Mouse (Mus musculus): ENCODE results near the gene Tlr13. TPM values are rescaled to one million over a fixed set of nuclear protein-coding genes. Genes with fewer than 3 reads are reported as not detected.

Tlr13 gene
- 0.79 and 1.1 TPM in 2 replicates for polyA plus RNA-seq (2021; fragmentation: Nextera tagmentation)
- long read RNA-seq, experiment 1, partial matches to known transcripts: 0 of 1 reads
- long read RNA-seq, experiment 1, other reads (novel, unspliced or antisense): 1 of 1 reads
- long read RNA-seq, experiment 2, full-length matches to known transcripts: 1 of 1 reads
- long read RNA-seq, experiment 2, partial matches to known transcripts: 0 of 1 reads
- long read RNA-seq, experiment 2, other reads (novel, unspliced or antisense): 0 of 1 reads

GRCm38 (mm10) chrX:106142936-106143335 is at the start of gene Tlr13:
Gene Tlr13, plus strand, starts transcription at chrX:106143204.

GRCm38 (mm10) chrX:106186713-106187649 is 44.0 kb downstream of the Tlr13 start, which contains the start of gene Pgk1:
Gene Pgk1, plus strand, starts transcription at chrX:106187100.

Other genes starting within 250 kb of the Tlr13 start
- gene Atrx, start 213.8 kb upstream of the Tlr13 start, polyA plus RNA-seq (2021; fragmentation: Nextera tagmentation): 69.8 and 76.0 TPM in 2 replicates
- 8.3 and 10.5 TPM in 2 replicates for gene Magt1, start 131.3 kb upstream of the Tlr13 start, polyA plus RNA-seq (2021; fragmentation: Nextera tagmentation)
- 808 and 954 TPM in 2 replicates for gene Cox7b, start 127.5 kb upstream of the Tlr13 start, polyA plus RNA-seq (2021; fragmentation: Nextera tagmentation)
- gene Atp7a, start 115.9 kb upstream of the Tlr13 start, polyA plus RNA-seq (2021; fragmentation: Nextera tagmentation): 1.6 and 3.0 TPM in 2 replicates
- 512 and 524 TPM in 2 replicates for gene Pgk1, start 43.9 kb downstream of the Tlr13 start, polyA plus RNA-seq (2021; fragmentation: Nextera tagmentation)
- 28.5 and 32.7 TPM in 2 replicates for gene Taf9b, start 78.0 kb downstream of the Tlr13 start, polyA plus RNA-seq (2021; fragmentation: Nextera tagmentation)
- gene Fnd3c2, start 112.2 kb downstream of the Tlr13 start, polyA plus RNA-seq (2021; fragmentation: Nextera tagmentation): not detected in 2 replicates

Measured in layer of hippocampus, adult 6 months (tissue).